Mouse (Mus musculus) gastrocnemius, postnatal 4 days (tissue): Measurements from ENCODE around the gene Ttll9. TPM values are rescaled to one million over a fixed set of nuclear protein-coding genes. Genes with fewer than 3 reads are reported as not detected.

Source experiments
- DNase-seq, 2 experiments: peaks; one replicate each; pipeline ENCODE4 v3.0.0; 2021 to 2022; ENCODE audit warnings: low spot score in 2 of 2, mixed read lengths in 2 of 2
- total RNA-seq, 2 experiments: library from RNA; stranded (reverse); gene quantifications; 2 replicates each; pipeline ENCODE4 v1.2.3; 2021

Ttll9 gene
- total RNA-seq, 2 experiments from 2014 or later = not detected

DNA sequence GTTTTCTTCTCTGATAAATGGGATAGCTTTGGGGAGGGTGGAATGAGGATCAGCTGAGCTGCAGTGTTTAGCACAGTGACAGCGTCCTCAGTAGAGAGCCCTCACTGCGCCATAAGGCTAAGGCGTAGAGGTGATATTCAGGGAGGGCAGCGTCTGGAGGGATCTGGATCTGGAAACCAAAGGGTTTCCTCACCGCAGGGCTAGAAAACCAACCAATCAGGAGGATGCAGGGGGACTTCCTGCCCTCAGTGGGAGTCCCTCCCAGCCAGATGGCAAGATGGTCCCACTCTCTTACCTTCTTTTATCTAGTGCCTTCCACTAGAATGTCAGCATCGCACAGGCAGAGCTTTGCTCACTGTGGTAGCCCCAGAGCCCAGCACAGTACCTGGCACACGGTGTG, 20.5 kb upstream of the Ttll9 start:
- DNase-seq = no peak

- no peak for DNase-seq
Measured at GRCm38 (mm10) chr2:152942898-152943515, 19.3 kb upstream of the Ttll9 start.

DNA sequence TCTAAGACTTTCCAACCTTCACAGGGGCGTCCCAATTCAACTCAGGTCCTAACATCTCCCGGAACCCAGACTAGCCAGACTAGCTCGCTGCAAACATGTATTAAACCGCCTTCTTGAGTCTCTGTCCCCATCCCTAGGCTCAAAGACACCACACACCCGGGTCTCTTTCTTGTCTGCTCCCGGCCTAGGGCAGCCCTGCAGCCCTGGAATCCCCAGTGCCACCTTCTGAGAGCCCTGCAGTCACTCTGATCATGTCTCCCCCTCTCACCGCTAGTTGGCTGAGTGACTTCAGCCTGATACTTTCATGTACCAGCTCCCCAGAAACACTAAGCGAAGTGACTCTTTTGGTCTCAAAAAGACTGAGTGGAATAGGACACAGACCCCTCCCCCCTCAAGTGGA, 18.7 kb upstream of the Ttll9 start:
- no peak for DNase-seq

DNA sequence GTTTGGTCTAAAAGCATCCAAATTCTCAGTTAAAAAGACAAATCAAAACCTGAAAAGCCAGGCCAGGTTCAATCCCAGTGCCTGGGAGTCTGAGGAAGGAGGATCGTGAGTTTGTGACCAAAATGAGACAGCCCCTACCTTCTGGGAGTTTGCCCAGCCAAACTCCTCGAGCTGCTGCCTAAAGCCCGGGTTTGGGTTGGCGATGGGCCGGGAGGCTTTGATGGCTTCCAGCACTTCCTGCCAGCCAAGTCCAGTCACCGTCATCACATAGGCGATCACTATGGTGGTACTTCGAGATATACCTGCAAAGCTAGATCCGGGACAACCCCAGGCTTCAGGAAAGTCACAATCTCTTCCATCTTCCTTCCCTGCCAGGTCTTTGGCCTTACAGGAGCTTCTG, 18.3 kb upstream of the Ttll9 start:
- no peak for DNase-seq

DNA sequence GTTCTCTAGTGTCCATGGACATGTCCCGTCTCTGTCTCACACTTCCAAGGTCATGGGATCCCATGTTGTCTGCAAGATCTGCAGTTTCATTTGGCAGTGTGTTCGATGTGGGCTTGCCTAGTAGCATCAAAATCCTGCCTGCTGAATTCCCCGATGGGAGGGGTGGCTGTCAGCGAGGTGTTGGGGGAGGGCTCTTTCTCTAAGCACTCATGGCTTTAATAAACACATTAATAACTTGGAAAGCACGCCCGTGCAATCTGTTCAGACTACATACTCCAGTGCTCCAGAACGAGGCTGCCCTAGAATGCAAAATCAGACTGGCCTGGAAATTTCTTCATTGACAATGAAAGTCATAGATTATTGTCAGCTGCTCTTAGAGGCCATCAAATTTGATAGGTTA, 15.2 kb upstream of the Ttll9 start:
- no peak for DNase-seq

DNA sequence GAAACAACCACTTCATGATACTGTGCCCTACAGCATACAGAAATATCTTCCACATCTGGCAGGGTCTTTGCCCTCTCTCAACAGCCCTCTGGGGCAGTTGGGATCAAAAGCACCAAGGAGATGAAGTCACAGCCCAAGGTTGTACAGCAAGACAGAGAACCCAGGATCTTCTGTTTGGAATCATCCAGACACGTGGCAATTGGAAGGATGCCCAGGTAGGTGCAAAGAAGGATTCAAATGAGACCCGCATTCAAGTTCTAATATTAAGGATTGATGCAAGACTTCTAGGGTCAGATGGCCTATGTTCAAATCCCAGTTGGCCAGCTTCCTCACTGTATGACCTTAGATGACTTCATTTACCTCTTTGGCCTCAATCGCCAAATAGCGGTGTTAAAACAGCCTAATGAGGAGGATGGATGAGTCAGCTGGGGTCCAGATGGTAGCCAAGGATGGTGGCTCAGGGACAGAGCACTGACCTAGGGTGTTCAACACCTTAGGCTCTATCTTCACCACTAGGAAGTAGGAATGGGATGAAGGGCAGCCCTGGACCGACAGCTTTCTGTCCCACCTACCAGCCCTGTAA, 13.8 kb upstream of the Ttll9 start:
- no peak for DNase-seq

DNA sequence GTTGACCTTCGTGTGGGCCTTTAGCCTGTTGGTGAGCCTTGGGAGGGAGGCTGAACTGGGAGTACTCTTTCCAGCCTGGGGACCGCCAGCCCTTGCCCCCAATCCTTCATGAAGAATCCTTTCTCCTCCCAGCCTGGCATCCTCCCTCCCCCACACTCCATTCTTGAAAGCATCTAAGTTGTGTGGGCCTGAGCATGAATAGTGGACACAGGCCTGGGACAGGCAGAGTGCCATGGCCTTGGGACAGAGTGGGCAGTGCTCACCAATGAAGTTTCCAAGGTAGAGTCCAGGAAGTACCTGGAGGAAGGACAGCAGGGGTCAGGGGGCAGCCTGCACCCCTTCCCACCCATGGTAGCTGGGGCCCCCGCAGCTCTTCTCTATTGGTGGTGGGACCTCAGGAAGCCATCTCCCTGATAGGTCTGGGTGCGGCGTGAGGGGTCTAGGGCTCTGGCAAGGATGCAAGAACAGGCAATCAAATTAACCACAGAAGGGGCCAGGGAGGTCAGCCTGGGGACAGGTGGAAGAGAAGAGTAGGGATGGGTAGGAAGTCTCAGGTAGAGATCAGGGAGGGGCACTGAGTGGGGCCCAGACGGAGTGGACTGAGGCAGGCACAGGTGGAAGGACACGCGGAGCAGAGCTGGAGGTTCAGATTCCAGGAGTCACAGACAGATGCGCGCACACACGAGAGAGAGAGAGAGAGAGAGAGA, 11.8 kb upstream of the Ttll9 start:
- no peak for DNase-seq

DNA sequence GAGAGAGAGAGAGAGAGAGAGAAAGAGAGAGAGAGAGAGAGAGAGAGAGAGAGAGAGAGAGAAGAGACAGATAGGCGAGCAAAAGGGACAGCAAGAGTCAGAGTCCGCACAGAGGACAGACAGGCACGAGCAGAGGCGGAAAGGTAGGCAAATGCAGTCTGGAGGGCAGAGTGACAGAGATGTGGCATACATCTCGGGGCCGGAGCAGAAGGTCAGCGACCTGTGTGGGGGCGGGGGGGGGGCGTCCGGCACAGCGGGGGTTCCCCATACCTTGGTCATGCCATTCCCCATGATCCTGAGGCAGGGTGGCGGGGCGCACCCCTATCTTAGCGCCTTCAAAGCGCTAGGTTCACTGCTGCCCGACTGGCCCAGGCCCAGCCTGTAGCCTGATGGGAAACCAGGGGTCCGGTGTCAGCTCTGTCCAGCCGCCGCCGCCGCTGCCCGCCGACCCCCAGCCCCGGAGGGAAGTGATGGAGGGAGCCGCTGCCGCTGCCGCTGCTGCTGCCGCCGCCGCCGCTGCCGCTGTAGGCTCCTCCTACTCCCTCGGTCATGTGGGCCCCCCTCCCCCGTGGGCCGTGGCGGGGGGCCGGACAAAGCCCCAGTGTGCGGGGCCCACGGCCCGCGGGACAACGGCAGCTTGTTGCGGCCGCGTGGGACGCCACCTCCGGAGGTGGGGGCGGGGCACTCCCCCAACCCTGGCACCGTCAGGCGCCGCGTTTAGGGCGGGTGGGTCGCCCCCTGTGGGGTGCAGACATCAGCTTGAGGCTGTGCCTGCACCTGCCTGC, 11.0 kb upstream of the Ttll9 start, which contains the start of gene Dusp15:
TSS of gene Dusp15 (minus strand) at position 634 of the 785 bp plus-strand sequence.
- no peak for DNase-seq

GRCm38 (mm10) chr2:152951850-152952720, 10.2 kb upstream of the Ttll9 start:
- no peak for DNase-seq

DNA sequence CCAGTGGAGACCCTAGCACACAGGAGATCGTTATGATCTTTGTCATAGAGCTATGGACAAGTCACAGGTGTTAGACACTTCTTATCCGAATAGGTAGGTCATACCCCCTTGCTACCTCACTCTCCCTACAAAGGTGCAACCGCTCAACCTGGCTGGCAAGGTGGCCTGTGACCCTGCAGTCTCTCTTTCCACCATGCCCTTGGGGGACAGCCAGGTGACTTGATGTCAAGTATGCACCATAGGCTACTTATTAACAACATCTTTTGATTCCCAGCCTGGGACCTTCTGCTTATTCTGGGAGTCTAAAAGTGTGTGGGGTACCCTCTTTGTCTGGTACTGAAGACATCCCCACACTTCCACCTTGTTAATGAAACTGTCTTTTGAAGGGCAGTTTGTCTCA, 4.2 kb upstream of the Ttll9 start:
- DNase-seq = no peak

- no peak for DNase-seq
Measured at GRCm38 (mm10) chr2:152965555-152965954, 3.3 kb downstream of the Ttll9 start.

DNA sequence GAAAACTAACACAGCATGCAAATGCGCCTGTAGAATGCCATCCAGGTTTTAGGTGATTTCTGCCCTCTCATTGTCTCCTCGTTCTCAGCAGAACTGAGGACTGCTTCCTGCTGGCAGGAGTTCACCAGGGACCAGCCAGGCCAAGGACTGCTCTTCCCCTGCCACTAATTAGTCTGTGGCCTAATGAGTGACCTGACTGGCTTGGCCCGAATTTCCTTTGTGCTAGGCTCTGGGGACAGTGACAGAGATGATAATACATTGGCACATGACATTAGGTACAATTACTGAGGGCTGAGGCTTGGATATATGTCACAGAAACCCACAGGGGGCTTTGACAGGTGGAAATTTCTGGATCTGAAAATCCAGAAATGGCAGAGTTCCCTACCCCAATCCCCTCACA, 14.7 kb downstream of the Ttll9 start:
- no peak for DNase-seq

- DNase-seq = no peak
Measured at GRCm38 (mm10) chr2:152985582-152985981, 23.3 kb downstream of the Ttll9 start.

DNA sequence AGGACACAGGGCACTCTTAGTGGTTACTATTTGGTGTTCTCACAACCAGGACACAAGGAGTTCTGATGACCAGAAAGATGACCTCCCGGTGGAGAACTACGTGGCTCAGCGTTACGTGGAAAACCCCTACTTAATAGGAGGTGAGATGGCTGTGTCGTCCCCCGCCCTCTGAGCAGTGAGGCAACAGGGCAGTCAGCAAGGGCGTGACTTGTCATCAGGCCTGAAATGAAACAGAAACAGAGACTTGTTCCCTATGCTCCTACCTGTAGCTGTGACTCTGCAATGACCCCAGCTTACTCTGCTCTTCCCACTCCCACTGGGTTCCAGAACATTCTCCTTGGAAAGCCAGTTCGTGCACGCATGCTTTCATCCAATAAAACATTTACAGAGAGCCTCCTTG, 29.2 kb downstream of the Ttll9 start:
- DNase-seq = no peak

DNA sequence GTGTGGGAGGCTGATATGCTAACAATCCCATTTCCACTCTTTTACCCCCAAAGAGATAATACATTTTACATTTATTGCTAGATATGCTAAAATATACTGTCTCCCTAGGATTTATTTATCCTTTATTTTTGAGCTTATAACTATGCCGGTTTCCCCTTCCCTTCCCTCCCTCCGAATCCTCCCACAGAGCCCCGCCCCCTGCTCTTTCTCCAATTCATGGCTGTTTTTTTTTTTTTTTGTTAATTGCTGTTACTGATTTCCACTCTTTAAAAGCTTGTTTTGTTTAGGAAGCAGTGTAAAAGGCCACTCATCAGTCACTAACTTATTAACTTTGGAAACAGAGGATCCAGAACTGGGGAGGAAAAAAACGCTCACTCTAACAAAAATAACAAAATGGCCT, 34.8 kb downstream of the Ttll9 start:
- DNase-seq = no peak

DNA sequence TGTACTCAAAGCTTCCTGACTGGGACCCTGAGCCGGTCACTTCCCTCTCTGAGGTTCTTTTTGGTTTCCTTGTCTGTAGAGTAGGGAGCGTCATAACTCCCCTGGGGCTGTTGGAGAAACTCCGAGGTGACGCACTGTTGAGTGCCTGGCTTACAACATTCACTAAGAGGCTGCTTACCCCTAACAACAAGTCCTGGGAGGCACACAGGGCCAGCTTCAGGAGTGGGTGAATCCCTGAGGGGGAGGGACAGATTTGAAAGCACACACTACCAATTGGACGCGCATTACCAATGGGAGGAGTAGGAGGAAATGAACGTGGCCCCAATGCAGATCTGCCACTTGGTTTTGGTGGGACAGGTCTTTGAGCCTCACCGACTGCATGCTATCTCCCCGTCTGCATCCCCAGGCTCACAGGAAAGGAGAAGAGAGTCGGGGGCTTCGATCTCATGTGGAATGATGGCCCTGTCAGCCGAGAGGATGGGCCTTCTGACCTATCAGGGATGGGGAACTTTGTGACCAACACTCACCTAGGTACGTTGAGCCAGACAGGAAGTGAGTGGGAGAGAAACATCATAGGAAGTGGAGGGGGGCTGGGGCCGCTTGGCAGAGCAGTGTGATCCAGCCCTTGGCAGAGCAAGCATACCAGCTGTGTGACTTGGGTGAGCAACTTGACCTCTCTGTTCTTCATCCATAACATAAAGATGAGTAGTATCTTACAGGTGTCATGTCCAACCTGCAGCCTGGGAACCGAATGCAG, 40.4 kb downstream of the Ttll9 start:
- DNase-seq = no peak

GRCm38 (mm10) chr2:153003681-153004338, 41.5 kb downstream of the Ttll9 start:
- DNase-seq = no peak

DNA sequence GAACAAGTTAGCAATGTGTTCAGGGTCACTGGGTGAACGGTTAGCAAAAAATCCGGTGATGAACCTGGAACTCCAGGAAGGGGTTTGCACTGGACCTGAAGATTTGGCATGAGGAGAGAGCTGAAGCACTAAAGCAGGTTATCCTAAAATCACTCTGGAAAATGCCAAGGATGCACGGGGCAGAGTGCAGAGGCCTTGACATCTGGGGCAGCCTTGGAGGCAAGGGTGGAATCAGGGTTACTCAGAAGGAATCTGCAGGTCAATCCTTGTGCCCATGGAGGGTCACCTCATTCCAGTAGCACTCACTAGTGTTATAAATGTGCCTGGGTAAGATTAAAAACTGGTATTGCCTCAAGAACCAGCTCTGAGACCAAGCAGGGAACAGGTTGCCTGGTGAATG, 43.7 kb downstream of the Ttll9 start:
- no peak for DNase-seq

DNA sequence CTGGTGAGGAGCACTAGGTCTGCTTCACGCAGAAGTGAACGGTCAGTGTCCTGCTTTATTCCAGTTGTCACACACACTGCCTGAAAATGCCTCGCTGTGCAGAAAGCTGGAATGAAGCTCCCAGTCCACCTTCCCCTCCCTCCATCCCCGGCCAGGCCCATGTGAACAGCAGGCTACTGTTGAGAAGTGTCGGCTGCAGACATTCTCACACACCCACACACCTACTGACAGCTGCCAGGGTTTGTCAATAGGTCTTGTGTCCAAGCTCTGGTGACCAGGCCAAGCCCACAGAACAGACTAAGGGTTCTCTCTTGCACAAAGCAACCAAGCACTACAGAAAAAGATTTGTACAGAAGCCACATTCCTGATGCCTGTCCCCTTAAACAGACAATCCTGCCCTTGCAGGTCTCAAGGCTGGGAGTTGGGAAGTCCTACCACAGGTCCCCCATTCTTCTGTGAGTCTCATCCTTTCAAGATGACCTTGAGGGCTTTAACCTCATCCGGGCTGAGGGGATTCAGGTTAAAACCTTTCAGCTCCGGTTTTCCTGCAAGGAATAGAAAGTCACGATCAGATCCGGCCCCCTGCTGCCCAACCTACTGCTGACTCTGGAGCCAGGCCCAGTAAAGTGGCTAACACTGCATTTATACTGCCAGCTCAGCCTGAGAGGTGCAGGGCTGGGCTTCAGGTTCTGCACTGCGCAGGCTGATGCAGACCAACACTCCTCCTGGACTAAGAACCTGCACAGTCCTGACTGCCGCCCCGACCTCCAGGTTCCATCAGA, 47.1 kb downstream of the Ttll9 start:
- no peak for DNase-seq
